Mouse (Mus musculus): ENCODE data around the gene Cpne2. TPM values are rescaled to one million over a fixed set of nuclear protein-coding genes. Genes with fewer than 3 reads are reported as not detected.

Gene Cpne2
- polyA plus RNA-seq, 1 experiment from 2014 or later, result 33.7 TPM

DNA sequence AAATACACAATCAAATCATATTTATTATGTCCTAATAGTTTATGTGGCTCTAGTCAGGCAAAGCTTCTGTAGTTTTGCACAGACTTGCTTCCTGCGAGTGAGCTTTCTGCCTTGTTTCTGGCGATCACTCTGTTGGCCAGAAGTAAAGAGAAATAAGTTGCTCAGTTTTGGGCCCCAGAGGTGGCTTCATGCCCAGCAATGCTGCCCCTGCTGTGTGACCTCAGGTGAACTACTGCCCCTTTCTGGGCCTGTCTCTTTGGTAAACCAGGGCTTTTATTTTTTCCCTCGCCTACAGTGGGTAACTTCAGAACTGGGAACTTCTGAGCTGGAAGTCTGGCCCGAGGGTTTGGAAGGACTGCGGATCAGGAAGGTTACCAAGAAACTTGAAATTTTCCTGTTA, 16.3 kb downstream of the Cpne2 start:
- H3K4me3 ChIP-seq (ENCODE audit: low read depth, low read length), result no peak overlapping the region
- no peaks in the 10 kb centered on the region for H3K9me3 ChIP-seq (ENCODE audit: control insufficient read depth, low read length)
- 64% methylated on average over 5 of the region's 5 CpGs for WGBS
- no peaks in the 10 kb centered on the region for H3K27me3 ChIP-seq (ENCODE audit: control insufficient read depth, insufficient read depth, low read length)
- no peak for ATAC-seq (ENCODE audit: low read depth)
- H3K4me1 ChIP-seq (ENCODE audit: control insufficient read depth, insufficient read depth, low read length), result peaks cover 18% of the 10 kb centered on the region; the same call in 1 of the 2 replicates
- H3K9ac ChIP-seq (replicated peaks; ENCODE audit: low read depth, low read length), result no peak overlapping the region
- H3K27ac ChIP-seq (ENCODE audit: low read depth, low read length), result no peak overlapping the region
- no peaks in the 10 kb centered on the region for H3K36me3 ChIP-seq (ENCODE audit: control insufficient read depth, insufficient read depth, low read length)
- no peak overlapping the region for H3K4me2 ChIP-seq (ENCODE audit: low read depth, low read length)

DNA sequence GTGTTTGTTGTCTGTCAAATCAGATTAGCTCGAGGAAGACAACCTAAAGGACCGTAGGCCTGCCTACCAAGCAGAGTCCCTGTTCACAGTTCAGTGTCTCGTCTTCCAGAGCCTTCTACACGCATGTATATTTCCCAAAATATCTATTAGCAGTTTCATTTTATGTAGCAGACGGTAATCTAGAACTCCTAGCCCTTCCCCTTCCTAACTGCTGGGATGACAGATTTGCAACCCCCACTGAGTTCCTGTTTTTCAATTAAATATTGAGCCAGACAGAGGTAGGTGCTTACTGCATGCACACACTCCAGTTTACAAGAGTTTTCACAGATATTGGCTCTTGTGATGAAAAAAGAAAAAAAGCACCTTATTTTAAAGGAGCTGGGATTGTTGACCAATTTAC, 16.7 kb downstream of the Cpne2 start:
- Histone ChIP-seq H3K9me3 (ENCODE audit: control insufficient read depth, low read length) (no peaks in the 10 kb centered on the region), H3K4me2 (ENCODE audit: low read depth, low read length) (no peak overlapping the region), H3K36me3 (ENCODE audit: control insufficient read depth, insufficient read depth, low read length) (no peaks in the 10 kb centered on the region), H3K27me3 (ENCODE audit: control insufficient read depth, insufficient read depth, low read length) (no peaks in the 10 kb centered on the region), H3K4me3 (ENCODE audit: low read depth, low read length) (no peak overlapping the region), H3K27ac (ENCODE audit: low read depth, low read length) (no peak overlapping the region), H3K9ac (replicated peaks; ENCODE audit: low read depth, low read length) (no peak overlapping the region), H3K4me1 (ENCODE audit: control insufficient read depth, insufficient read depth, low read length) (peaks cover 18% of the 10 kb centered on the region; the same call in 1 of the 2 replicates)
- WGBS, result 66% methylated on average over 5 of the region's 5 CpGs
- no peak for ATAC-seq (ENCODE audit: low read depth)

DNA sequence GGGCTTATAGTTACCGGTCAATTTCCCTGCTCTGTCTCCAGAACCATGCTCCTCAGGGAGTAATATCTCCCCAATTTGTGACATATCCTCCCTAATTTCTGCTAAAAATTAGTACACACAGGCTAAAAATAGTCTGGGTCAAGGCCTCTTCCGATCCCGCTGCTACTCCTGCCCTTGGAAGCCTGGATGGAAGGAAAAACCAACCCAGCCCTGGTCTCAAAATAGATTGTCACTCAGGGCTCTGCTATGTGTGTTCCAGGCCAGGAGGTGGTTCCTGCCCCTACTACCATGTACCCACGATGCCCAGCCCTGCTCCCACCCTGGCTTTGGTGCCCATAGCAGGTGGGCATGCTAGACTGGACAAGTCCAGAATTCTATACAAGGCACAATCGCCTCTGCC, 17.2 kb downstream of the Cpne2 start:
- 90% methylated on average over 5 of the region's 5 CpGs for WGBS
- H3K27me3 ChIP-seq (ENCODE audit: control insufficient read depth, insufficient read depth, low read length), result no peaks in the 10 kb centered on the region
- no peak overlapping the region for H3K4me2 ChIP-seq (ENCODE audit: low read depth, low read length)
- H3K4me1 ChIP-seq (ENCODE audit: control insufficient read depth, insufficient read depth, low read length), result peaks cover 18% of the 10 kb centered on the region; the same call in 1 of the 2 replicates
- no peak for ATAC-seq (ENCODE audit: low read depth)
- H3K9me3 ChIP-seq (ENCODE audit: control insufficient read depth, low read length), result no peaks in the 10 kb centered on the region
- H3K27ac ChIP-seq (ENCODE audit: low read depth, low read length), result no peak overlapping the region
- H3K9ac ChIP-seq (replicated peaks; ENCODE audit: low read depth, low read length), result no peak overlapping the region
- H3K36me3 ChIP-seq (ENCODE audit: control insufficient read depth, insufficient read depth, low read length), result no peaks in the 10 kb centered on the region
- no peak overlapping the region for H3K4me3 ChIP-seq (ENCODE audit: low read depth, low read length)

DNA sequence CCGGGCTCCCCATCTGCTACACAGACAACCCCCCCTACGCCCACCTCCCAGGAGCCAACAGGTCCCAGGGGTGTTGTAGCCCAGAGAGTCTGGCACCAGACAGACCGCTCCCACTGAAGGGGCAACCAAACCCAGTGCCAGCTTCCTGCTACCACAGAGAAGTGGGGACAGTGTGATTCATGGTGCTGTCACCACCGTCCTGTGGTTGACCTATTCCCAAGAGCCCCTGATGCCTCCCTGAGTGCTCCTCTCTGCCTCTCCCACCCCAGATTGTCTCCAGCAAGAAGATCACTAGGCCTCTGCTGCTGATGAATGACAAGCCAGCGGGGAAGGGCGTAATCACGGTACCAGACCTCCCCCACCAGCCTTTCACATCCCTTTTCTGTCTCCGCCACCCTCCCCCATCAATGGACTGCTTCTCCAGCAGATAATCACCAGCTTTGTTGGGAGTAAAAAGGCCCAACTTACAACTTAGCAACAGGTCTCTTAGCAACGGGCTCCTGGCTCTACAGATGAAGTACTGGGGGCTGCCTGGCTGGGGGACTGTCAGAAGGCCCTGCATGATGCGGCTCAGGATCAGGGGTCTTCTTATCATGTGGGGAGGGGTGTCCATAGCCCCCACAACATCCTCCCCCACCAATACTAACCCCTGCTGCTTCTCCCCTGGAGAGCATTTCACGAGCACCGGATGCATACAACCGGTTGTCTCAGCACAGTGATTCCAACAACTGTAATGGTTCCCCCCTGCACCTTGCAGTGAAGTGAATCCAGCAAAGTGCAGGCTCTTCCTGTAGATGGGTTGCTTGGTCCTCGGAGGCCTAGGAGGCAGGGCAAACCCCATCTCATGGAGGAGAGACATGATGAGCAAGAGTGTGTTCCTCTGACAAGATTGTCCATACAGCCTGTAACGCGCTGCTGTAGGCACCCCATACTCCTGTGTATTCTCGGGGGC, 19.0 kb downstream of the Cpne2 start:
- Histone ChIP-seq H3K27me3 (ENCODE audit: control insufficient read depth, insufficient read depth, low read length) (no peaks in the 10 kb centered on the region), H3K4me2 (ENCODE audit: low read depth, low read length) (no peak overlapping the region), H3K4me1 (ENCODE audit: control insufficient read depth, insufficient read depth, low read length) (peaks cover 18% of the 10 kb centered on the region; the same call in 1 of the 2 replicates), H3K36me3 (ENCODE audit: control insufficient read depth, insufficient read depth, low read length) (no peaks in the 10 kb centered on the region), H3K4me3 (ENCODE audit: low read depth, low read length) (no peak overlapping the region), H3K27ac (ENCODE audit: low read depth, low read length) (peak overlapping the region; percentile 64), H3K9ac (replicated peaks; ENCODE audit: low read depth, low read length) (no peak overlapping the region), H3K9me3 (ENCODE audit: control insufficient read depth, low read length) (no peaks in the 10 kb centered on the region)
- ATAC-seq (ENCODE audit: low read depth), result peak; percentile 83
- WGBS, result 20% methylated on average over 17 of the region's 17 CpGs

DNA sequence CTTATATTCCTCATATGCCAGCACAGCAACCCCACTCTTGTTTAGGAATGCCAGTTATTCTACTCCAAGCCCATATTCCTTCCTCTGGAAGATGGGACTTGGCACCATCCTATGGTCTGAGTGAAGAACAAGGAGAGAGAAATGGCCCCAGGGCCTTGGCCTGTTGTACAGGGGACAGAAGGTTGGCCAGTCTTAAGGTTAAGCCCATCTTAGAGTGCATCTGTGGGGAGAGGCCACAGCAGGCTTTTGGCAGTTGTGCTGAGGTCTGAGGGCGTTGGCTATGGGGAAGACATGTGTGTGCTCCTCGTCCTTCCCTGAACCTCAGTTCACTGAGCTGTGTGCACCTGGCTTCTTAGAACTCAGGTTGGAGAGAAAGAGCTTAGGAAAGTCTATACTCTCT, 19.9 kb downstream of the Cpne2 start:
- no peak overlapping the region for H3K9ac ChIP-seq (replicated peaks; ENCODE audit: low read depth, low read length)
- H3K4me3 ChIP-seq (ENCODE audit: low read depth, low read length), result no peak overlapping the region
- no peaks in the 10 kb centered on the region for H3K27me3 ChIP-seq (ENCODE audit: control insufficient read depth, insufficient read depth, low read length)
- H3K27ac ChIP-seq (ENCODE audit: low read depth, low read length), result peak overlapping the region; percentile 30; the same call in 1 of the 2 replicates
- H3K4me2 ChIP-seq (ENCODE audit: low read depth, low read length), result no peak overlapping the region
- no peaks in the 10 kb centered on the region for H3K9me3 ChIP-seq (ENCODE audit: control insufficient read depth, low read length)
- 85% methylated on average over 2 of the region's 2 CpGs for WGBS
- H3K36me3 ChIP-seq (ENCODE audit: control insufficient read depth, insufficient read depth, low read length), result no peaks in the 10 kb centered on the region
- H3K4me1 ChIP-seq (ENCODE audit: control insufficient read depth, insufficient read depth, low read length), result peaks cover 18% of the 10 kb centered on the region; the same call in 1 of the 2 replicates
- no peak for ATAC-seq (ENCODE audit: low read depth)

DNA sequence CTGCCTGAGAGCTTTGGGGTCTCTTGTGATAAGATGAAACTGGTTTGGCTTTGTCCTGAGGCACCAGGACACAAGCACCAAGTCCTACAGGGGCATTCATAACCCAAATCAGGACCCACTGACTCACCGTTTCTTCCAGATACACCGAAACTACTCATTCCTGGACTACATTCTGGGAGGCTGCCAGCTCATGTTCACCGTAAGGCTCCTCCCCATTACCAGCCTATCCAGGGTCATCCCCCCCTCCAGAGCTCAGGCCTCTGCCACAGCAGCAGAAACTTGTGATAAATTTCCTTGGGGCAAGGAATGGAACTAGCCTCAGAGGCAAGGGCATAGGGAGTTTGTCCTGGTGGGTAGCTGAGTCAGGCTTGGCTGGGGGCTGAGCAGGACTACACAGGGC, 24.5 kb downstream of the Cpne2 start:
- no peaks in the 10 kb centered on the region for H3K36me3 ChIP-seq (ENCODE audit: control insufficient read depth, insufficient read depth, low read length)
- 84% methylated on average over 3 of the region's 3 CpGs for WGBS
- H3K9me3 ChIP-seq (ENCODE audit: control insufficient read depth, low read length), result no peaks in the 10 kb centered on the region
- H3K27ac ChIP-seq (ENCODE audit: low read depth, low read length), result no peak overlapping the region
- ATAC-seq (ENCODE audit: low read depth), result no peak
- H3K27me3 ChIP-seq (ENCODE audit: control insufficient read depth, insufficient read depth, low read length), result no peaks in the 10 kb centered on the region
- peaks cover under 1% of the 10 kb centered on the region; the same call in 1 of the 2 replicates for H3K4me1 ChIP-seq (ENCODE audit: control insufficient read depth, insufficient read depth, low read length)
- H3K9ac ChIP-seq (replicated peaks; ENCODE audit: low read depth, low read length), result no peak overlapping the region
- no peak overlapping the region for H3K4me2 ChIP-seq (ENCODE audit: low read depth, low read length)
- H3K4me3 ChIP-seq (ENCODE audit: low read depth, low read length), result no peak overlapping the region

DNA sequence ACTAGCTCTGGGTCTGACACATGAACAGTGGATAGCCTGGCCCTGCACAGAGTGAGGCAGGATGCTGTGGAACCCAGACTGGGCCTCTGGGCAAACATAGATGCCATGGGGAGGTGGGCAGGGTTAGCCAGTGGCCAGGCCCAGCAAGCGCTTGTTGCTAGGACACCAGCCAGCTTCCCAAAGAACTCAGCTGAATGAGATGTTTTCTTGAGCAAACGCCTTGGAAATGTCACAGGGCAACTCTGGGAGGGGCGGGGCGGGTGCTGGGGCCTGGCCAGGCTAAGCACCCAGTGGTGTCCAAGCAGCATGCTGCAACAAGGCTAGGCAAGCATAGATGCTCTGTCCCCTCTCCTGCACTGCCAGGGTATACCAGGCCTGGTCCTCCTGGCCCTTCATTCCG, 28.5 kb downstream of the Cpne2 start:
- Histone ChIP-seq H3K36me3 (ENCODE audit: control insufficient read depth, insufficient read depth, low read length) (no peaks in the 10 kb centered on the region), H3K27ac (ENCODE audit: low read depth, low read length) (peak overlapping the region; percentile 35; the same call in 1 of the 2 replicates), H3K27me3 (ENCODE audit: control insufficient read depth, insufficient read depth, low read length) (no peaks in the 10 kb centered on the region), H3K9ac (replicated peaks; ENCODE audit: low read depth, low read length) (no peak overlapping the region), H3K4me2 (ENCODE audit: low read depth, low read length) (no peak overlapping the region), H3K4me1 (ENCODE audit: control insufficient read depth, insufficient read depth, low read length) (peaks cover 4% of the 10 kb centered on the region), H3K9me3 (ENCODE audit: control insufficient read depth, low read length) (no peaks in the 10 kb centered on the region), H3K4me3 (ENCODE audit: low read depth, low read length) (no peak overlapping the region)
- 29% methylated on average over 5 of the region's 5 CpGs for WGBS
- peak; percentile 88 for ATAC-seq (ENCODE audit: low read depth)

DNA sequence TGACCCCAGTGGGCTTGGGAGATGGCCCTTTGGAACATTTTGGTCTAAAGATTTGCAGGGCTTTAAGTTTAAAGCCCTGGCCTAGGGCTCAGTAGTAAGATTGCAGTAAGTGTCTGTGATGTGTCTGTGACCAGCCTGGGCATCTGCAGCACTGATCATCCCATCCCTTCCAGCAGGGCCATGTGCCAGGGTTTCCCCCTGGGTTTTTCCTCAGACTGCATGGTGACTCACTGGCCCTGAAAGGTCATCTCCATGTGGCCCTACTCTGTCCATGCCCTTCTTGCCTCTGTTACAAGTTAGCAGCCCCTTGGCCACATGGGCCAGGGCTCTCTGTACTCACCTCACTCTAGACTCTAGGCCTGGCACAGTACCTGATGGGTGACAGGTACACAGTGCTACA, 31.6 kb downstream of the Cpne2 start:
- no peak overlapping the region for H3K4me3 ChIP-seq (ENCODE audit: low read depth, low read length)
- H3K4me2 ChIP-seq (ENCODE audit: low read depth, low read length), result no peak overlapping the region
- peaks cover 18% of the 10 kb centered on the region for H3K4me1 ChIP-seq (ENCODE audit: control insufficient read depth, insufficient read depth, low read length)
- H3K36me3 ChIP-seq (ENCODE audit: control insufficient read depth, insufficient read depth, low read length), result no peaks in the 10 kb centered on the region
- no peak overlapping the region for H3K9ac ChIP-seq (replicated peaks; ENCODE audit: low read depth, low read length)
- H3K9me3 ChIP-seq (ENCODE audit: control insufficient read depth, low read length), result no peaks in the 10 kb centered on the region
- ATAC-seq (ENCODE audit: low read depth), result no peak
- no peaks in the 10 kb centered on the region for H3K27me3 ChIP-seq (ENCODE audit: control insufficient read depth, insufficient read depth, low read length)
- no peak overlapping the region for H3K27ac ChIP-seq (ENCODE audit: low read depth, low read length)

DNA sequence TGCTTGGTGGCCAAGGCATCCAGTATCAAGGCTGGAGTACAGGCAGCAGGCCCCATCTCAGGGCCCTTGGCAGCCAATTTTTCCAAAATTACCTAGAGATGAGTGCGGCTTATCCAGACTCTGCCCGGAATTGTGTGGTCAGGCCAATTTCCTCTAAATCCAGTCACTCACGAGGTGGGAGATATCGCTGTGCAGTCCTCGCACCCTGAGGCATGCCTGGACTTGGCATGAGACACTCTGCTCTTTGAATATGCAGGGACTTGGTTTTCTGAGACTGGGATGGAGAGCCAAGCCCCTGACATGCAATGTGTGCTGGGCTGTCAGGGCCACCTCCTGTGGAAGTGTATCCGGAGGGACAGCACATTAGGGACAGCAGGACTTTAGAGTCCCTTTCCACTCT, 33.2 kb downstream of the Cpne2 start:
- WGBS, result 65% methylated on average over 6 of the region's 6 CpGs
- no peak overlapping the region for H3K4me3 ChIP-seq (ENCODE audit: low read depth, low read length)
- H3K36me3 ChIP-seq (ENCODE audit: control insufficient read depth, insufficient read depth, low read length), result no peaks in the 10 kb centered on the region
- no peak for ATAC-seq (ENCODE audit: low read depth)
- H3K4me1 ChIP-seq (ENCODE audit: control insufficient read depth, insufficient read depth, low read length), result peaks cover 18% of the 10 kb centered on the region
- H3K9me3 ChIP-seq (ENCODE audit: control insufficient read depth, low read length), result no peaks in the 10 kb centered on the region
- H3K27ac ChIP-seq (ENCODE audit: low read depth, low read length), result peak overlapping the region; percentile 74; the same call in 1 of the 2 replicates
- H3K4me2 ChIP-seq (ENCODE audit: low read depth, low read length), result no peak overlapping the region
- no peak overlapping the region for H3K9ac ChIP-seq (replicated peaks; ENCODE audit: low read depth, low read length)
- H3K27me3 ChIP-seq (ENCODE audit: control insufficient read depth, insufficient read depth, low read length), result no peaks in the 10 kb centered on the region
